Mouse (Mus musculus): ENCODE measurements at regions not wholly inside any gene's neighbourhood (a gene's known extent, or its start where the extent isn't known, plus 50 kb on each side); places are given as distances from the start of the nearest gene placed in this dataset.
A peak's percentile ranks its signal among the peaks of the same experiment; 100 is the strongest.

DNA sequence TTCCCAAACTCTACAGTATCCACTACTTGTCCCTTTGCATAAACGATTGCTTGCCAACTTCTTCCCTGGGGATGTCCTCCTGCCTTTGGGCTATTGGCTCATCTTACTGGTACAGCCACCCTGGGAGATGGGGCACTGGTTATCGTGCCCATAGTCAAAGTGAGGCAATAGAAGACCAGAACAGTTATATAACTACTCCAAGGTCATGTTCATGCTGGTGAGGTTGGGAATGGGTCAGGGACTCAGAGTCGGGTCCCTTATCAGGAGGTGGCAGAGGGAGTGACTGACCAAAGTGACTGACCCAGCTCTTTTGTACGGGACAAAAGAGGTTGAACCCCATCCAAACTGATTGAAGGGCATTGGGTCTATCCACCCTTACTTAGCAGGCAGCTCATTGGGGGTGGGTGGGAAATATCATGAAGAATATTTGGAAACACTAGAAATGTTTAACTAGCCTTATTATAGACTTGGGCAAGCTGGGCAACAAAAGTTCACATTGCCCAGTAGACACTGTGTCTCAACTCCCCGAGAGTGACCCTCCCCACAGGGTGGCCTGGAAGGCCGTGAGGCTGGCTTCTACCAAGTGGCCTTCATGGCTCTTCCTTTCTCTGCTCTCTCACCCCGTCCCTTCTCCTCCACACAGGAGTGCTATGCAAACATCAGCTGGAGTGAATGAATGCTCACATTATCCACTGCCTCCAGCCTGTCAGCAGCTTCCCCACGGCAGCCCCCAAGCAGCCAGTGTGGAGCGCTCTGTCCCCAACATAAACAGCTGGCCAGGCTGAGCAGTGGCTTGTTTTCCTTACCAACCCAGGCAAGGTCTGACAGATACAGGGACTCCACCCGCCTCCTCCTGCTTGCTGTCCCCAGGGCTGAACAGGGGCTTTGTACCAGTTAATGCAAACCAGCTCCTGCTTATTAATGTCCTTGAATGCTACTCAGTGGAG lies 553.8 kb upstream of the Gm19410 start:
- 67% methylated on average over 10 of the region's 10 CpGs for WGBS
- Histone ChIP-seq H3K27me3 (ENCODE audit: control insufficient read depth, insufficient read depth, low read length) (no peaks in the 10 kb centered on the region), H3K9me3 (ENCODE audit: control insufficient read depth, low read length) (no peaks in the 10 kb centered on the region), H3K9ac (no peak overlapping the region), H3K4me1 (replicated peaks; ENCODE audit: control insufficient read depth, insufficient read depth, low read length) (no peaks in the 10 kb centered on the region), H3K4me3 (replicated peaks; ENCODE audit: low read length) (no peak overlapping the region), H3K36me3 (replicated peaks; ENCODE audit: control insufficient read depth, insufficient read depth) (no peaks in the 10 kb centered on the region), H3K27ac (no peak overlapping the region), H3K4me2 (replicated peaks) (no peak overlapping the region)
- ATAC-seq (ENCODE audit: low FRiP score) (no peak), DNase-seq (ENCODE audit: low spot score) (no peak)

- H3K27ac ChIP-seq, result no peak overlapping the region
- H3K4me1 ChIP-seq (replicated peaks; ENCODE audit: control insufficient read depth, insufficient read depth, low read length), result no peaks in the 10 kb centered on the region
- WGBS, result 82% methylated on average over 3 of the region's 3 CpGs
- no peak overlapping the region for H3K4me3 ChIP-seq (replicated peaks; ENCODE audit: low read length)
- H3K36me3 ChIP-seq (replicated peaks; ENCODE audit: control insufficient read depth, insufficient read depth), result no peaks in the 10 kb centered on the region
- DNase-seq (ENCODE audit: low spot score) (no peak), ATAC-seq (ENCODE audit: low FRiP score) (no peak)
- H3K27me3 ChIP-seq (ENCODE audit: control insufficient read depth, insufficient read depth, low read length), result no peaks in the 10 kb centered on the region
- H3K9me3 ChIP-seq (ENCODE audit: control insufficient read depth, low read length), result no peaks in the 10 kb centered on the region
- H3K9ac ChIP-seq, result no peak overlapping the region
- H3K4me2 ChIP-seq (replicated peaks), result no peak overlapping the region
These were observed 552.1 kb upstream of the Gm19410 start for GRCm38 (mm10) chr8:35213515-35213914.

- no peaks in the 10 kb centered on the region for H3K4me1 ChIP-seq (replicated peaks; ENCODE audit: control insufficient read depth, insufficient read depth, low read length)
- H3K27ac ChIP-seq, result no peak overlapping the region
- no peak for DNase-seq (ENCODE audit: low spot score)
- H3K9ac ChIP-seq, result no peak overlapping the region
- H3K4me3 ChIP-seq (replicated peaks; ENCODE audit: low read length), result no peak overlapping the region
- no peaks in the 10 kb centered on the region for H3K36me3 ChIP-seq (replicated peaks; ENCODE audit: control insufficient read depth, insufficient read depth)
- no peaks in the 10 kb centered on the region for H3K9me3 ChIP-seq (ENCODE audit: control insufficient read depth, low read length)
- no peaks in the 10 kb centered on the region for H3K27me3 ChIP-seq (ENCODE audit: control insufficient read depth, insufficient read depth, low read length)
- WGBS, result 83% methylated on average over 11 of the region's 11 CpGs
- ATAC-seq (ENCODE audit: low FRiP score), result no peak
- H3K4me2 ChIP-seq (replicated peaks), result no peak overlapping the region
These were observed 548.0 kb upstream of the Gm19410 start for GRCm38 (mm10) chr8:35217604-35218003.

DNA sequence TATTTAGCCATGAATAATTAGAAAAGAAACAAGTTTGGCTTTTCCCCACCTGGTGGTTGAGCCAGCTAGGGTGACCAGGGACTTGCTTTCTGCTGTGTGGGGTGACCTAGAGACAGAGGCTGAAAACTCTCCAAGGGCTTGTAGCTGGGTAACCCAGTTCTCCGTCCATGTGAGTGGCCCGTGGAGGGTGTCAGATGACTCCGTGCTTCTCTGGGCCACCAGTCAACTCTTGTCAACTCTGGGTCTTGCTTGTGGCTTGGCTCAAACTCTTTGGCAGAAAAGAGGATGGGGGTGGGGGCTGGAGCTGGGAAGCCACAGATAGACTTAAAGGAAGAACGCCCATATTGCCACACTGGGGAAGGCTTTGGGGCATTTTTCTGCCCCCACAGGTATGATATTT lies 547.3 kb upstream of the Gm19410 start:
- 87% methylated on average over 4 of the region's 4 CpGs for WGBS
- no peaks in the 10 kb centered on the region for H3K4me1 ChIP-seq (replicated peaks; ENCODE audit: control insufficient read depth, insufficient read depth, low read length)
- no peaks in the 10 kb centered on the region for H3K36me3 ChIP-seq (replicated peaks; ENCODE audit: control insufficient read depth, insufficient read depth)
- H3K9me3 ChIP-seq (ENCODE audit: control insufficient read depth, low read length), result no peaks in the 10 kb centered on the region
- H3K4me3 ChIP-seq (replicated peaks; ENCODE audit: low read length), result no peak overlapping the region
- ATAC-seq (ENCODE audit: low FRiP score), result no peak
- H3K9ac ChIP-seq, result no peak overlapping the region
- H3K27ac ChIP-seq, result no peak overlapping the region
- no peaks in the 10 kb centered on the region for H3K27me3 ChIP-seq (ENCODE audit: control insufficient read depth, insufficient read depth, low read length)
- H3K4me2 ChIP-seq (replicated peaks), result no peak overlapping the region
- DNase-seq (ENCODE audit: low spot score), result no peak

GRCm38 (mm10) chr8:35224053-35224924 lies 541.3 kb upstream of the Gm19410 start:
- DNase-seq (ENCODE audit: low spot score) (no peak), ATAC-seq (ENCODE audit: low FRiP score) (no peak)
- H3K4me1 ChIP-seq (replicated peaks; ENCODE audit: control insufficient read depth, insufficient read depth, low read length), result no peaks in the 10 kb centered on the region
- no peaks in the 10 kb centered on the region for H3K36me3 ChIP-seq (replicated peaks; ENCODE audit: control insufficient read depth, insufficient read depth)
- H3K4me3 ChIP-seq (replicated peaks; ENCODE audit: low read length), result no peak overlapping the region
- no peaks in the 10 kb centered on the region for H3K9me3 ChIP-seq (ENCODE audit: control insufficient read depth, low read length)
- no peak overlapping the region for H3K27ac ChIP-seq
- WGBS, result 83% methylated on average over 18 of the region's 18 CpGs
- H3K9ac ChIP-seq, result no peak overlapping the region
- no peaks in the 10 kb centered on the region for H3K27me3 ChIP-seq (ENCODE audit: control insufficient read depth, insufficient read depth, low read length)
- H3K4me2 ChIP-seq (replicated peaks), result no peak overlapping the region

DNA sequence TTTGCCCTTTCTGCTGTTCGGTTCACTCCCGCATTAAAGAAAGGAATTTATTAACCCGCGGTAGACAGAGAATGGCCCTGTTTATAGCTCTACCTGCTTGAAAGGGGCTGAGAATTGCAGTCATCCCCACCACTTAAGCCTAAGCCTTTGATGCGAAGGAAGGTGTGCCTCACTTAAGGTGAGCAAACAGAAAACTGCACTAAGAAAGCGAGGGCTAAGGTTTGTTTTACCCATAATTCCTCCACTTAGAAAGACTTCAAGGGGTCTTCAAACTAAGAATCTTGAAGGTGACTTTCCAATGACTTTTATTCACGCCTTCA lies 540.7 kb upstream of the Gm19410 start:
- no peak for ATAC-seq (ENCODE audit: low FRiP score)
- 81% methylated on average over 7 of the region's 7 CpGs for WGBS
- no peaks in the 10 kb centered on the region for H3K9me3 ChIP-seq (ENCODE audit: control insufficient read depth, low read length)

GRCm38 (mm10) chr8:35227079-35227478 lies 538.5 kb upstream of the Gm19410 start:
- ATAC-seq (ENCODE audit: low FRiP score), result no peak
- H3K4me3 ChIP-seq (replicated peaks; ENCODE audit: low read length), result no peak overlapping the region
- H3K4me1 ChIP-seq (replicated peaks; ENCODE audit: control insufficient read depth, insufficient read depth, low read length), result no peaks in the 10 kb centered on the region
- WGBS, result 83% methylated on average over 7 of the region's 7 CpGs
- H3K9me3 ChIP-seq (ENCODE audit: control insufficient read depth, low read length), result no peaks in the 10 kb centered on the region
- no peaks in the 10 kb centered on the region for H3K36me3 ChIP-seq (replicated peaks; ENCODE audit: control insufficient read depth, insufficient read depth)
- H3K4me2 ChIP-seq (replicated peaks), result no peak overlapping the region
- H3K27ac ChIP-seq, result no peak overlapping the region
- H3K9ac ChIP-seq, result no peak overlapping the region
- no peaks in the 10 kb centered on the region for H3K27me3 ChIP-seq (ENCODE audit: control insufficient read depth, insufficient read depth, low read length)
- no peak for DNase-seq (ENCODE audit: low spot score)

More for the DNA sequence above, 540.7 kb upstream of the Gm19410 start:
- Histone ChIP-seq H3K4me3 (replicated peaks; ENCODE audit: low read length) (no peak overlapping the region), H3K4me2 (replicated peaks) (no peak overlapping the region), H3K9ac (no peak overlapping the region), H3K36me3 (replicated peaks; ENCODE audit: control insufficient read depth, insufficient read depth) (no peaks in the 10 kb centered on the region), H3K4me1 (replicated peaks; ENCODE audit: control insufficient read depth, insufficient read depth, low read length) (no peaks in the 10 kb centered on the region), H3K27me3 (ENCODE audit: control insufficient read depth, insufficient read depth, low read length) (no peaks in the 10 kb centered on the region), H3K27ac (no peak overlapping the region)
- DNase-seq (ENCODE audit: low spot score), result no peak

- Histone ChIP-seq H3K27me3 (ENCODE audit: control insufficient read depth, insufficient read depth, low read length) (no peaks in the 10 kb centered on the region), H3K9ac (no peak overlapping the region), H3K27ac (no peak overlapping the region), H3K4me3 (replicated peaks; ENCODE audit: low read length) (no peak overlapping the region), H3K4me2 (replicated peaks) (no peak overlapping the region), H3K9me3 (ENCODE audit: control insufficient read depth, low read length) (no peaks in the 10 kb centered on the region), H3K4me1 (replicated peaks; ENCODE audit: control insufficient read depth, insufficient read depth, low read length) (no peaks in the 10 kb centered on the region), H3K36me3 (replicated peaks; ENCODE audit: control insufficient read depth, insufficient read depth) (no peaks in the 10 kb centered on the region)
- ATAC-seq (ENCODE audit: low FRiP score) (no peak), DNase-seq (ENCODE audit: low spot score) (no peak)
- 83% methylated on average over 7 of the region's 7 CpGs for WGBS
These were observed 537.1 kb upstream of the Gm19410 start for GRCm38 (mm10) chr8:35228449-35228848.

- DNase-seq (ENCODE audit: low spot score), result no peak
- no peak overlapping the region for H3K9ac ChIP-seq
- ATAC-seq (ENCODE audit: low FRiP score), result no peak
- no peak overlapping the region for H3K4me2 ChIP-seq (replicated peaks)
- H3K9me3 ChIP-seq (ENCODE audit: control insufficient read depth, low read length), result no peaks in the 10 kb centered on the region
- H3K4me3 ChIP-seq (replicated peaks; ENCODE audit: low read length), result no peak overlapping the region
- peak overlapping the region; percentile 58 for H3K27ac ChIP-seq
- peaks cover 7% of the 10 kb centered on the region; the same call in 1 of the 2 replicates for H3K4me1 ChIP-seq (replicated peaks; ENCODE audit: control insufficient read depth, insufficient read depth, low read length)
- 58% methylated on average over 5 of the region's 5 CpGs for WGBS
- H3K36me3 ChIP-seq (replicated peaks; ENCODE audit: control insufficient read depth, insufficient read depth), result no peaks in the 10 kb centered on the region
- no peaks in the 10 kb centered on the region for H3K27me3 ChIP-seq (ENCODE audit: control insufficient read depth, insufficient read depth, low read length)
These were observed 531.9 kb upstream of the Gm19410 start for GRCm38 (mm10) chr8:35233520-35234186.
